Mouse (Mus musculus): Measurements from ENCODE around the gene Preb.

- TF ChIP-seq GATA1 (IDR thresholded peaks at IDR 0.05; ENCODE audit: borderline replicate concordance, low read length) (no peak), CTCF (IDR thresholded peaks at IDR 0.05; ENCODE audit: low read depth, low read length) (no peak), GATA2 (IDR thresholded peaks at IDR 0.05; ENCODE audit: borderline replicate concordance, low read depth, low read length) (no peak), TAL1 (conservative IDR thresholded peaks at IDR 0.05; ENCODE audit: low read depth, low read length) (no peak)
Observed at GRCm38 (mm10) chr5:30966189-30966588, 6.0 kb upstream of the Preb start.

All from G1E (cell line).